Mouse (Mus musculus): ENCODE measurements around the gene Tcp10b.
"Not testable (repeated sequence)": the region's sequence is repeated elsewhere in the genome, so short reads cannot be mapped to it uniquely, and the experiment has no call there.

Gene Tcp10b

GRCm38 (mm10) chr17:13060804-13061203 is at the start of gene Tcp10b:
Gene Tcp10b, plus strand, starts transcription at chr17:13061104.
- not testable (repeated sequence) for DNase-seq (ENCODE audit: extremely low read depth, insufficient read length, low spot score)

DNA sequence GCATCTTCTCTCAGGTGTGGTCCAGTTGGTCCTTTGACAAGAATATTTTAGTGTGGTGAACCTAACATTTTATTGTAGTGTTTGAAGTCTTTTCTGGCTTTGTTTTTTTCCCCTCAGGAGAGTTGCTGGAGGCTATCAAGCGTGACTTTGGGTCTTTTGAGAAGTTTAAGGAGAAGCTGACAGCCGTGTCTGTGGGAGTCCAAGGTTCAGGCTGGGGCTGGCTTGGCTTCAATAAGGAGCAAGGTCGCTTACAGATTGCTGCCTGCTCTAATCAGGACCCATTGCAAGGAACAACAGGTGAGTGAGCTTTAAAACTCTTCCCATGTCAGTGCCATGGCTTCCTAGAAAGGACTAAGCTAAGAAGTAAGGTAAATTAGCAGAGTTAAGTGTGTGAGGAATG is 47.6 kb upstream of the Tcp10b start:
- no peak for DNase-seq (ENCODE audit: extremely low read depth, insufficient read length, low spot score)

DNA sequence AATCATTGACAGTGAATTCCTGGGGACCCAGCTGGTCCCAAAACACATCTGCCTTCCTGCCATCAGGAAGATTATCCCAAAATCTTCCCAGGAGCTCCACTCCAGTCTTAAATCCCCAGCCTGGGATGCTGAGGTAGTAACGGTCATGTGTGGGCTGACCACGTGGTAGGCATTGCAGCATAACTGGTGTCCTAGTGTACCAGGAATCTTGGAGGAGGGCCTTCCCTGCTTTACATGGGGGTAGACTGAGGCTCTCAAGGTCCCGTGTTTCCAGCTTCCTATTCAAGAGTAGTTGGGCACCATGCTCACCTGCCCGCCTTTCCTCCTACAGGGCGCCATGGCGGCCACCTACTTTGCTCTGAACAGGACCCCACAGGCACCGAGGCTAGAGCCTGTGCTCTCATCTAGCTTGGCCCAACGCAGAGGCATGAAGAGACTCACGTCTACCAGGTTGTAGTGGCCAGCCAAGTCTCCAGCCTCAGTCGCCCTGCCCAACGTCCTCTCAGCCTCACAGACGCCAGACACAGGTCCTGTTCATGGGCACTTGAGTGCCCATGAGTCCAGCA is 24.2 kb upstream of the Tcp10b start:
- not testable (repeated sequence) for DNase-seq (ENCODE audit: extremely low read depth, insufficient read length, low spot score)

- not testable (repeated sequence) for DNase-seq (ENCODE audit: extremely low read depth, insufficient read length, low spot score)
Measured at GRCm38 (mm10) chr17:13043846-13044673, 16.8 kb upstream of the Tcp10b start.

- DNase-seq (ENCODE audit: extremely low read depth, insufficient read length, low spot score), result not testable (repeated sequence)
Measured at GRCm38 (mm10) chr17:13052124-13052813, 8.6 kb upstream of the Tcp10b start, which contains the start of gene Gpr31b. Gene Gpr31b, minus strand, starts transcription at chr17:13052296.

DNA sequence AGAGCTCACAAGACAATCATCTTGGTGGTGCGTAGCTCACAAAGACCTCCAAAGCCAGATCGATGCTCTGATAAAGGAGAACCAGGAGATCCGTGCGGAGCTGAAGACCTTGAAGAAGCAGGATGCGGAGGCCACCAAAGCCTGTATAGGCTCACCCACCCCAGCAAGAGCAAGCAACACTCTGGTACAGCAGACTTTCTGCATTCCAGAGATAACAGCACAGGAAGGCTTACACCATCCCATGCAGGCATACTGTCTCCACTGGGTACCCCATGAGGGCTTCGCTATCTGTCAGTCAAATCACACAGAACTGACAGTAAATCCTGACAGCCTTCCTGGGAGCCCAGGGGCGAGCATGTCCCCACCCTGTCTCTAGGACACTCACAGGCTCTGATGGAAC is 2.0 kb downstream of the Tcp10b start:
- not testable (repeated sequence) for DNase-seq (ENCODE audit: extremely low read depth, insufficient read length, low spot score)

DNA sequence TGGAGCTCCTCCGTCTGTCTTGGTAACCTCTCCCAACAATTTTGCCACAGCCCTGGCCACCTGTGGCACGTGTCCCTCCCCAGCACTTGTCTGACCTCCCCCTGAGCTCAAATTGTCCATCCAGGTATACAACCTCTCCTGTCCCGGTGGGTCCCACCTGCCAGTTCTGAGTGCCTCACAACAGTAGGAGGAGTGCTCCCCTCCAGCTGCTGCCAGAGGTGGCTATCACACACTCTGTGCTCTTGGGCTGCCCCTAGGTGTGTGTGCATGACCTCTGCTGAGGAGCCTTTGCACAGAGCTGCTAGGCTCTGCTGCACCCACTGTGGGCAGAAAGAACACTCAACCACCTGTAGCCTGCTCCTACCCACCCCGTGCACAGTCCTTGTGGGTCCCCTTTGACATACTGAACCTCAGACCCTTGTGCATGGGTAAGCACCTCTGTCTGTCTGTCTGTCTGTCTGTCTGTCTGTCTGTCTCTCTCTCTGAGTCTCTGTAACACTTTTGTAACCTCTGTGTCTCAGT is 7.0 kb downstream of the Tcp10b start:
- DNase-seq (ENCODE audit: extremely low read depth, insufficient read length, low spot score), result not testable (repeated sequence)

- DNase-seq (ENCODE audit: extremely low read depth, insufficient read length, low spot score), result not testable (repeated sequence)
Measured at GRCm38 (mm10) chr17:13069227-13069626, 8.3 kb downstream of the Tcp10b start.

- DNase-seq (ENCODE audit: extremely low read depth, insufficient read length, low spot score), result not testable (repeated sequence)
Measured at GRCm38 (mm10) chr17:13091510-13091909, 30.6 kb downstream of the Tcp10b start.

- DNase-seq (ENCODE audit: extremely low read depth, insufficient read length, low spot score), result not testable (repeated sequence)
Measured at GRCm38 (mm10) chr17:13092100-13092764, 31.3 kb downstream of the Tcp10b start.

DNA sequence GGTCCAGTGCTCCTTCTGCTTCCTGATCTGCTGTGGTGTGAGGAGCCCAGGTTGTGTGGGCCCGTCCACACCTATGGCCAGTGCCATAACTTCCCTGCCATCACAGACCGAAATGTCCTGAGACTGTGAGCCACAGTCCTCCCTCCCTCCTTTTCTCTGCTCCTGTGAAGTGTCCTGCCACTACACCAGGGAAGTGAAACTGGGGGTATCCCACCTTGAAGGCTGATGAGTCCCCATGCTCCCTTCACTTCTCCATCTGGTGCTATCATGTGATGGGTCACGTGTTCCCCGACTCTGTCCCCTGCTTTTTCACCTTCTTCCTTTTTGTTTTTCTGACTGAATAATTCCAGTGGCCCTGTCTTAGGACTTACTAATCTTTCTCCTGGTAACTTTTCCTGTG is 32.1 kb downstream of the Tcp10b start:
- not testable (repeated sequence) for DNase-seq (ENCODE audit: extremely low read depth, insufficient read length, low spot score)

DNA sequence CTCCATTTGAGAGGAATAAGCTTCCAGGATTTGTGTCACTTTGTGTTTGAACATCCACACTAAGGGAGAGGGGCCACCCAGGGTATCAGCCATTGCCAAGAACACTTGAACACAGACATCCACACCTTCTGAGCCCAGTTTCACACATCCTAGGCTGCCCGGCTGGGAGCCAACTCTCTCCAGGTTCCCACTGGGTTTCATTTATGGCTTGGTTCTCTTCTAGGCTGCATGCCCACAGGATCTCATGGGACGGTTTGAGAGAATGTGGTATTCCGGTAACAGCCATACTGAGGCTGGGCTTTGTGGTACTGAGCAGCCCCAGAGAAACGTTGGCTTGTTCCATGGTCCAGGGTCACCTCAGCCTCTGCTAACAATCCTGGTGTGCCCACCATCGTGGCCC is 45.7 kb downstream of the Tcp10b start:
- not testable (repeated sequence) for DNase-seq (ENCODE audit: extremely low read depth, insufficient read length, low spot score)

DNA sequence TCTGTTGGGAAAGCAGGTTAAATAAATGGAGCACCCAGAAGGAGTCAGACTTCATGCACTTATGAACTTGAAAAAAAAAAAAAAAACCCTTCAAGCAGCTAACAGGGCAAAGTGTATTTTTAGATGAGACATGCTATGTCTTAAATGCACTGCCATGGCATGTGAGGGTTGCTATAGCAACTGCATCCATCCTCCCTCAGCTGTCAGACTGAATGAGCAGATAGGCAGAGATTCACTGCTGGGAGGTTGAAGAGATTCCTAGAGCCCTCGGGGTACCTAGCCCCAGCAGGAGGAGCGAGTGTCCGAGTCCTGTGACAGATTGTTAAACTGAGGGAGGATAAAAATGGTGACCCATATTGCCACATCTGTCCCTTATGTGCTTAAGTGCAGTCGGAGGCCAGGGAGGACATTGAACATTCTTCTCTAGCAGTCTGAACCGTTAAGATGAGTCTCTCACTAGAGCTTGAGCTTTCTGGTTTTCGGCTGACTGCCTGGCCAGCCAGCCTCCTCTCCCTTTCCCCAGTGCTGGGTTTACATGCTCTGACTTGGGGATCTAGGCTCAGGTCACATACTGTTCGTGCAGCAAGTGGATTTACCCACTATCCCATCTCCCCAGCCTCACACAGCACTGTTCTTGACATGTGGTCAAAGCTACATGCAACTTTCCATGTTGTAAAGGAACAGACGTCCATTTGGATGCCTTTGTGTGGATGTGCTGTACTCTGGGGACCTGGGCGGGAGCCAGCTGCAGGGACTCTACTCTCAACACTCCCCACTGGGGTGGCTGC is 51.8 kb downstream of the Tcp10b start:
- DNase-seq (ENCODE audit: extremely low read depth, insufficient read length, low spot score), result not testable (repeated sequence)

DNA sequence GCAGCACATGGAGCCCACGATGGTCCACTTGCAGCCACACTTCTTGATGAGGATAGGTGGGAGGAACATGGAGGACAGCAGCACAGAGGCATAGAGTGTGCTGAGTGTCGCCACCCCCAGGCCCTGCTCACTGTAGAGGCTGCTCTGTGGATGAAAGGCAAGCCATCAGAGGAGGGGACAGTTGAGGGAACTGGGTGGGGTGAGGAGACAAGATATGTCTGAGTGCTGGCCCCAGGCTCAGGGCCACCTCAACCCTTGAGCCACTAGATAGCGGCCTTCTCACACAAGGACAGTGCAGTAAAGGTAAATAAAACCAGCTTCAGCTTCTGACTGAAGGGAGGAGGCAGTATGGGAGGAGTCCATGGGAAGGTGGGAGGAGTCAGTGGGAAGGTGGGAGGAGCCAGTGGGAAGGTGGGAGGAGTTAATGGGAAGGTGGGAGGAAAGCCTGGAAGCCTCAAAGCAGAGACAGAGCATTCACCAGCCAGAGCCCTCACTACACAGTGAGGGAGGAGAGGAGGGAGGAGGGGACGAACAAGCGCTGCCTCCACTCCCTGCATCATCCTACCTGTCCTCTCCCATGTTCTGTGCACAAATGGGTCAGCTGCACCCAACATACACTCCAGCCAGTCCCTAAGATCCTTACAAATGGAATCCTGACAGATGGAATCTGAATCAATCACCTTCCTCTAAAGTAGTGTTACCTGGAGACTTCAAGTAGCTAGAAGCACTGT is 62.6 kb downstream of the Tcp10b start:
- DNase-seq (ENCODE audit: extremely low read depth, insufficient read length, low spot score), result not testable (repeated sequence)

GRCm38 (mm10) chr17:13124241-13124640 is 63.3 kb downstream of the Tcp10b start:
- DNase-seq (ENCODE audit: extremely low read depth, insufficient read length, low spot score), result not testable (repeated sequence)

GRCm38 (mm10) chr17:13129324-13129723 is 68.4 kb downstream of the Tcp10b start:
- DNase-seq (ENCODE audit: extremely low read depth, insufficient read length, low spot score), result not testable (repeated sequence)

- not testable (repeated sequence) for DNase-seq (ENCODE audit: extremely low read depth, insufficient read length, low spot score)
Measured at GRCm38 (mm10) chr17:13129737-13130465, 69.0 kb downstream of the Tcp10b start.

GRCm38 (mm10) chr17:13131710-13132109 is 70.8 kb downstream of the Tcp10b start, which contains the start of gene Unc93a:
Gene Unc93a, minus strand, starts transcription at chr17:13131810.
- not testable (repeated sequence) for DNase-seq (ENCODE audit: extremely low read depth, insufficient read length, low spot score)
